Mouse (Mus musculus): ENCODE measurements at regions not wholly inside any gene's neighbourhood (a gene's known extent, or its start where the extent isn't known, plus 50 kb on each side); places are given as distances from the start of the nearest gene placed in this dataset.

- DNase-seq: no peak
These were observed 53.3 kb upstream of the Arhgap28 start for GRCm38 (mm10) chr17:68057264-68057663.

GRCm38 (mm10) chr17:68060455-68060854, 56.5 kb upstream of the Arhgap28 start:
- no peak for DNase-seq

- no peak for DNase-seq
These were observed 61.8 kb upstream of the Arhgap28 start for GRCm38 (mm10) chr17:68065751-68066150.

GRCm38 (mm10) chr17:68066204-68066603, 62.3 kb upstream of the Arhgap28 start:
- DNase-seq: no peak

GRCm38 (mm10) chr17:68069008-68069407, 65.1 kb upstream of the Arhgap28 start:
- no peak for DNase-seq

- no peak for DNase-seq
These were observed 65.6 kb upstream of the Arhgap28 start for GRCm38 (mm10) chr17:68069484-68069883.

GRCm38 (mm10) chr17:68071472-68071871, 67.6 kb upstream of the Arhgap28 start:
- no peak for DNase-seq

- no peak for DNase-seq
These were observed 71.8 kb upstream of the Arhgap28 start for GRCm38 (mm10) chr17:68075712-68076111.

GRCm38 (mm10) chr17:68078709-68079108, 74.8 kb upstream of the Arhgap28 start:
- no peak for DNase-seq

- DNase-seq: no peak
These were observed 80.5 kb upstream of the Arhgap28 start for GRCm38 (mm10) chr17:68084446-68084845.

GRCm38 (mm10) chr17:68087149-68087548, 83.2 kb upstream of the Arhgap28 start:
- DNase-seq: no peak

- DNase-seq: no peak
These were observed 85.3 kb upstream of the Arhgap28 start for GRCm38 (mm10) chr17:68089179-68089578.

- DNase-seq: no peak
These were observed 85.9 kb upstream of the Arhgap28 start for GRCm38 (mm10) chr17:68089830-68090229.

- no peak for DNase-seq
These were observed 93.1 kb upstream of the Arhgap28 start for GRCm38 (mm10) chr17:68096982-68097381.

GRCm38 (mm10) chr17:68097436-68097835, 93.5 kb upstream of the Arhgap28 start:
- DNase-seq: no peak

GRCm38 (mm10) chr17:68100093-68100492, 96.2 kb upstream of the Arhgap28 start:
- DNase-seq: no peak

- DNase-seq: no peak
These were observed 99.4 kb upstream of the Arhgap28 start for GRCm38 (mm10) chr17:68103346-68103745.

GRCm38 (mm10) chr17:68106366-68106765, 102.4 kb upstream of the Arhgap28 start:
- no peak for DNase-seq

GRCm38 (mm10) chr17:68107875-68108274, 104.0 kb upstream of the Arhgap28 start:
- DNase-seq: no peak

- DNase-seq: no peak
These were observed 108.0 kb upstream of the Arhgap28 start for GRCm38 (mm10) chr17:68111834-68112473.

- DNase-seq: no peak
These were observed 108.9 kb upstream of the Arhgap28 start for GRCm38 (mm10) chr17:68112763-68113330.

- no peak for DNase-seq
These were observed 111.7 kb upstream of the Arhgap28 start for GRCm38 (mm10) chr17:68115599-68115998.

- DNase-seq: no peak
These were observed 115.3 kb upstream of the Arhgap28 start for GRCm38 (mm10) chr17:68119055-68119698.

- no peak for DNase-seq
These were observed 116.3 kb upstream of the Arhgap28 start for GRCm38 (mm10) chr17:68120230-68120629.

Measured in thymus, postnatal 25 days (tissue).